Mouse (Mus musculus) CH12.LX (cell line): Measurements from ENCODE around the gene Tet2. TPM values are rescaled to one million over a fixed set of nuclear protein-coding genes. Genes with fewer than 3 reads are reported as not detected.

Experiments used
- DNase-seq: peaks from one replicate; pipeline ENCODE4 v3.0.0-alpha.2; 2013; ENCODE audit errors: extremely low read depth
- H3K27ac ChIP-seq: 2 replicates; pipeline ENCODE4 v1.5.1; 2012; ENCODE audit warnings: low read depth, mild to moderate bottlenecking, control low read depth, moderate library complexity; ENCODE audit not compliant: insufficient read depth
- H3K27me3 ChIP-seq: replicated peaks from 2 replicates; pipeline ENCODE3; 2012; ENCODE audit warnings: inconsistent platforms
- H3K36me3 ChIP-seq, 2 experiments: replicated peaks in 1 of 2; 2 replicates each; pipeline versions ENCODE3 to v1.6.1; 2012; ENCODE audit warnings: inconsistent platforms in 1 of 2, low read length in 1 of 2, mild to moderate bottlenecking in 1 of 2, mixed read lengths in 1 of 2, moderate library complexity in 1 of 2; ENCODE audit not compliant: control insufficient read depth in 1 of 2, insufficient read depth in 1 of 2
- H3K4me1 ChIP-seq, 2 experiments: 2 replicates each; pipeline ENCODE4 v1.6.1; 2012; ENCODE audit warnings: inconsistent platforms in 1 of 2, moderate library complexity in 1 of 2; ENCODE audit not compliant: insufficient read depth in 2 of 2, control insufficient read depth in 1 of 2
- H3K4me2 ChIP-seq: 2 replicates; pipeline ENCODE4 v1.6.1; 2012; ENCODE audit warnings: low read depth, mild to moderate bottlenecking, control low read depth; ENCODE audit not compliant: poor library complexity, insufficient read depth, severe bottlenecking
- H3K4me3 ChIP-seq, 3 experiments: fragments of 150-350 bp in 1 of 3; sonication (generic) in 1 of 3; replicated peaks in 1 of 3; 2 replicates each; pipeline versions ENCODE3 to v1.5.1; 2011 to 2012; ENCODE audit warnings: low read depth in 2 of 3, low read length in 2 of 3, mild to moderate bottlenecking in 2 of 3, moderate library complexity in 2 of 3, control low read depth in 1 of 3, improper control_type of control experiment in 1 of 3, inconsistent platforms in 1 of 3, mixed read lengths in 1 of 3; ENCODE audit not compliant: poor library complexity in 1 of 3
- H3K79me2 ChIP-seq: replicated peaks from 2 replicates; pipeline ENCODE4 v1.6.1; 2012; ENCODE audit warnings: mild to moderate bottlenecking, moderate library complexity; ENCODE audit not compliant: control insufficient read depth, poor library complexity, insufficient read depth, severe bottlenecking; ENCODE audit errors: extremely low read depth
- H3K9ac ChIP-seq: 2 replicates; pipeline ENCODE4 v1.6.1; 2012; ENCODE audit warnings: low read depth, mild to moderate bottlenecking, control low read depth, moderate library complexity; ENCODE audit not compliant: insufficient read depth
- H3K9me3 ChIP-seq: replicated peaks from 2 replicates; pipeline ENCODE3; 2012; ENCODE audit warnings: low read length, inconsistent platforms, mixed read lengths
- BHLHE40 ChIP-seq: IDR thresholded peaks from 2 replicates; pipeline ENCODE4 v1.6.1; 2011; ENCODE audit warnings: mild to moderate bottlenecking, low read depth, low read length, improper control_type of control experiment
- CHD2 ChIP-seq: IDR thresholded peaks from 2 replicates; pipeline ENCODE4 v1.6.1; 2011; ENCODE audit warnings: low read length, improper control_type of control experiment
- CTCF ChIP-seq, 2 experiments: IDR thresholded peaks in 1 of 2; conservative IDR thresholded peaks in 1 of 2; 2 replicates each; pipeline ENCODE4 v1.5.1; 2011 to 2012; ENCODE audit warnings: low read depth in 2 of 2, low read length in 2 of 2, improper control_type of control experiment in 1 of 2, inconsistent platforms in 1 of 2, mild to moderate bottlenecking in 1 of 2, moderate library complexity in 1 of 2
- E2F4 ChIP-seq: IDR thresholded peaks from 2 replicates; pipeline ENCODE4 v1.6.1; 2011; ENCODE audit warnings: low read depth, low read length, improper control_type of control experiment; ENCODE audit not compliant: insufficient replicate concordance
- ELF1 ChIP-seq: IDR thresholded peaks from 2 replicates; pipeline ENCODE4 v1.6.1; 2014; ENCODE audit warnings: low read depth, mild to moderate bottlenecking, inconsistent platforms, low read length, improper control_type of control experiment
- EP300 ChIP-seq: IDR thresholded peaks from 2 replicates; pipeline ENCODE4 v1.6.1; 2011; ENCODE audit warnings: low read length, improper control_type of control experiment
- ETS1 ChIP-seq: conservative IDR thresholded peaks from 2 replicates; pipeline ENCODE4 v1.6.1; 2012; ENCODE audit warnings: low read depth, mild to moderate bottlenecking, inconsistent platforms, low read length, improper control_type of control experiment, moderate library complexity
- GABPA ChIP-seq: IDR thresholded peaks from 2 replicates; pipeline ENCODE4 v1.6.1; 2012; ENCODE audit warnings: low read depth, low read length, improper control_type of control experiment, inconsistent platforms; ENCODE audit not compliant: insufficient replicate concordance
- IRF4 ChIP-seq: IDR thresholded peaks from 2 replicates; pipeline ENCODE4 v1.6.1; 2014; ENCODE audit warnings: low read depth, mild to moderate bottlenecking, inconsistent platforms, low read length, improper control_type of control experiment
- JUN ChIP-seq: IDR thresholded peaks from 2 replicates; pipeline ENCODE4 v1.6.1; 2011; ENCODE audit warnings: low read depth, mild to moderate bottlenecking, low read length, improper control_type of control experiment, moderate library complexity; ENCODE audit not compliant: insufficient read depth
- JUND ChIP-seq: conservative IDR thresholded peaks from 2 replicates; pipeline ENCODE4 v1.6.1; 2011; ENCODE audit warnings: low read depth, low read length, improper control_type of control experiment
- KAT2A ChIP-seq: IDR thresholded peaks from 2 replicates; pipeline ENCODE4 v1.6.1; 2012; ENCODE audit warnings: low read length, improper control_type of control experiment, inconsistent platforms; ENCODE audit not compliant: insufficient replicate concordance
- MAFK ChIP-seq: IDR thresholded peaks from 2 replicates; pipeline ENCODE4 v1.6.1; 2011; ENCODE audit warnings: low read length, improper control_type of control experiment; ENCODE audit not compliant: insufficient replicate concordance
- MAX ChIP-seq: IDR thresholded peaks from 2 replicates; pipeline ENCODE4 v1.6.1; 2011; ENCODE audit warnings: low read length, improper control_type of control experiment
- MXI1 ChIP-seq: IDR thresholded peaks from 2 replicates; pipeline ENCODE4 v1.6.1; 2011; ENCODE audit warnings: mild to moderate bottlenecking, low read depth, low read length, improper control_type of control experiment
- NELFE ChIP-seq: IDR thresholded peaks from 2 replicates; pipeline ENCODE4 v1.6.1; 2011; ENCODE audit warnings: low read depth, low read length, improper control_type of control experiment
- NRF1 ChIP-seq: IDR thresholded peaks from 2 replicates; pipeline ENCODE4 v1.6.1; 2014; ENCODE audit warnings: low read depth, mild to moderate bottlenecking, inconsistent platforms, low read length, improper control_type of control experiment, moderate library complexity
- PAX5 ChIP-seq: IDR thresholded peaks from 2 replicates; pipeline ENCODE4 v1.6.1; 2012; ENCODE audit warnings: low read length, inconsistent platforms, mixed read lengths
- POLR2A ChIP-seq: IDR thresholded peaks from 2 replicates; pipeline ENCODE4 v1.6.1; 2011; ENCODE audit warnings: low read depth, mild to moderate bottlenecking, improper control_type of control experiment, low read length
- POLR2AphosphoS2 ChIP-seq: IDR thresholded peaks from 2 replicates; pipeline ENCODE4 v1.6.1; 2011; ENCODE audit warnings: low read depth, low read length, improper control_type of control experiment
- RAD21 ChIP-seq: IDR thresholded peaks from 2 replicates; pipeline ENCODE4 v1.6.1; 2011; ENCODE audit warnings: low read depth, mild to moderate bottlenecking, low read length, improper control_type of control experiment, moderate library complexity
- RCOR1 ChIP-seq: conservative IDR thresholded peaks from 2 replicates; pipeline ENCODE4 v1.6.1; 2012; ENCODE audit warnings: low read depth, mild to moderate bottlenecking, inconsistent platforms, low read length, improper control_type of control experiment
- SIN3A ChIP-seq: IDR thresholded peaks from 2 replicates; pipeline ENCODE4 v1.6.1; 2012; ENCODE audit warnings: low read length, improper control_type of control experiment, inconsistent platforms
- SMC3 ChIP-seq: IDR thresholded peaks from 2 replicates; pipeline ENCODE4 v1.6.1; 2011; ENCODE audit warnings: low read depth, low read length, improper control_type of control experiment
- TCF12 ChIP-seq: IDR thresholded peaks from 2 replicates; pipeline ENCODE4 v1.6.1; 2014; ENCODE audit warnings: low read depth, mild to moderate bottlenecking, inconsistent platforms, low read length, improper control_type of control experiment
- UBTF ChIP-seq: IDR thresholded peaks from 2 replicates; pipeline ENCODE4 v1.6.1; 2012; ENCODE audit warnings: low read depth, mild to moderate bottlenecking, inconsistent platforms, low read length, improper control_type of control experiment, moderate library complexity
- USF1 ChIP-seq: IDR thresholded peaks from 2 replicates; pipeline ENCODE4 v1.6.1; 2014; ENCODE audit warnings: low read depth, mild to moderate bottlenecking, inconsistent platforms, low read length, improper control_type of control experiment
- USF2 ChIP-seq: conservative IDR thresholded peaks from 2 replicates; pipeline ENCODE4 v1.6.1; 2011; ENCODE audit warnings: low read depth, low read length, improper control_type of control experiment
- ZC3H11A ChIP-seq: IDR thresholded peaks from 2 replicates; pipeline ENCODE4 v1.6.1; 2012; ENCODE audit warnings: low read depth, mild to moderate bottlenecking, inconsistent platforms, low read length, improper control_type of control experiment
- ZKSCAN1 ChIP-seq: IDR thresholded peaks from 2 replicates; pipeline ENCODE4 v1.6.1; 2012; ENCODE audit warnings: low read depth, inconsistent platforms, low read length, improper control_type of control experiment, borderline replicate concordance
- ZMIZ1 ChIP-seq: IDR thresholded peaks from 2 replicates; pipeline ENCODE4 v1.6.1; 2012; ENCODE audit warnings: low read depth, mild to moderate bottlenecking, inconsistent platforms, low read length, improper control_type of control experiment
- ZNF384 ChIP-seq: IDR thresholded peaks from 2 replicates; pipeline ENCODE4 v1.6.1; 2012; ENCODE audit warnings: low read depth, low read length, improper control_type of control experiment, inconsistent platforms
- dilution Hi-C: fragments of 300-500 bp; cut with MboI; formaldehyde crosslinking; loops from 2 replicates; pipeline ENCODE4 v1.14.3; 2020; ENCODE audit warnings: low sequenced_read_pairs; ENCODE audit not compliant: extremely low pct_unique_long_range_greater_than_20kb, extremely low pct_ligation_motif_present
- in situ Hi-C: fragments of 300-500 bp; cut with MboI; formaldehyde crosslinking; loops from 3 replicates; pipeline ENCODE4 v1.14.3; 2019; ENCODE audit warnings: low sequenced_read_pairs, low pct_ligation_motif_present, low pct_unique_long_range_greater_than_20kb, mixed read lengths
- polyA plus RNA-seq: library from polyadenylated mRNA; unstranded; fragments of >175 nt; gene quantifications from 2 replicates; pipeline ENCODE4 v1.2.1, GENCODE M21; 2012; ENCODE audit warnings: low read depth; ENCODE audit not compliant: insufficient read length
- total RNA-seq, 2 experiments: library from RNA; depleted of rRNA; stranded (reverse); fragments of 300-350 nt in 1 of 2; fragments of >200 nt in 1 of 2; gene quantifications; 2 replicates each; pipeline ENCODE4 v1.2.3; 2012 to 2014

Tet2 gene
- total and polyA plus RNA-seq, 3 experiments: 38.5 to 78.5 (median 51.3) TPM

DNA sequence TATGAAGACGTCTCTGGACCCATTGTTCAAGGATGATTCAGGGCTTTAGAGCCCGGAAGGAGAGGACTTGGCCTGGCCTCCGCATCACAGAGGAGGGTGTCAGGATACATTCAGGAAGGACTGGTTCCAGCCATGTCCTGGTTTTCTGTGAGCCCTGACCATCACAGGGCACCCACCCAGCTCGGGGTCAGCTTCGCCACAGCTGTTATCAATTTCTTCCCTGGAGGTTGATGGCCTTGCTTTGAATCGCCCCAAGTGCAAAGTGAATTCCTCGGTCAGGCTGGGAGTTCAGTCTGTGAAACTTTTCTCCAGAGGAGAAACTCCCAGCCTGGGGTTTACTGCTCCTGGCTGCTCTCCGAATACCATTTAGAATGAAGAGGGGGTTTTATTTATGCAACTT, 91.0 kb downstream of the Tet2 start:
- Histone ChIP-seq H3K4me2 (no peak overlapping the region), H3K9me3 (peaks cover 4% of the 10 kb centered on the region), H3K4me1 (no peaks in the 10 kb centered on the region), H3K27ac (no peak overlapping the region), H3K79me2 (no peaks in the 10 kb centered on the region), H3K36me3 (no peaks in the 10 kb centered on the region), H3K27me3 (no peaks in the 10 kb centered on the region), H3K4me3 (no peak overlapping the region), H3K9ac (no peak overlapping the region)
- TF ChIP-seq PAX5: no peak
- TF ChIP-seq IRF4: no peak
- TF ChIP-seq MAFK: no peak
- TF ChIP-seq GABPA: no peak
- no peak for TF ChIP-seq ZC3H11A
- no peak for TF ChIP-seq MAX
- no peak for TF ChIP-seq RCOR1
- dilution Hi-C loops: no loop called here
- in situ Hi-C loops: no loop called here
- no peak for DNase-seq

DNA sequence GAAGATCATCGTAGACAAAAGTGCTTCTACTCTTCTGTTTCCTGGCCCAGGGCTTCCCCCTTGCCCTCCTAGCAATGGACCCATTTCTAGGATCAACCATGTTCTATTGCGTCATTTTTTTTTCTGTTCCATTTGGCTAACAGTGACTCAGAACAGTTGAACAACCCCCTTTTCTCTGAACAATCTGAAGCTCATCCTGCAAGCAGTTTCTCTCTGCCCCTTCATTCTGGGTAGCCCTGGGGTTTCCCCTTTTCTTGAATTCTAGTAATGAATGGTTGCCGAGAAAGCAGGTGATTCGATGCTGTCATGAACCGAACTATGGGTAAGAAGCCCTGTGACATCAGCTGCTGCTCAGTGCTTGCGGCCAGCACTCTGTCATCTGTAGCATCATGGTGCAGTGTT, 108.0 kb downstream of the Tet2 start:
- no peaks in the 10 kb centered on the region for H3K36me3 ChIP-seq
- H3K4me1 ChIP-seq: peaks cover 15 to 27% of the 10 kb centered on the region in 2 experiments
- no peak overlapping the region for H3K4me3 ChIP-seq
- in situ Hi-C loops (no loop called here), dilution Hi-C loops (no loop called here)
- peak; percentile 100 for DNase-seq
- H3K27ac ChIP-seq: peak overlapping the region; percentile 98
- H3K9me3 ChIP-seq: peaks cover 9% of the 10 kb centered on the region
- H3K9ac ChIP-seq: peak overlapping the region; percentile 61
- H3K4me2 ChIP-seq: peak overlapping the region; percentile 69
- H3K79me2 ChIP-seq: no peaks in the 10 kb centered on the region
- no peaks in the 10 kb centered on the region for H3K27me3 ChIP-seq
- TF ChIP-seq KAT2A: 0 out of 2 replicates have a peak, but pooled peaks have one; percentile 72
- TF ChIP-seq RAD21: peak; percentile 38
- peak; percentile 100 for TF ChIP-seq JUND
- TF ChIP-seq MAFK: peak; percentile 77
- peak; percentile 89 for TF ChIP-seq MXI1
- peak; percentile 43 for TF ChIP-seq USF1
- TF ChIP-seq UBTF: 0 out of 2 replicates have a peak, but pooled peaks have one; percentile 28
- TF ChIP-seq IRF4: peak; percentile 99
- peak; percentile 98 for TF ChIP-seq SIN3A
- no peak for TF ChIP-seq CTCF (conservative IDR thresholded peaks at IDR 0.05 in 1 of 2, IDR thresholded peaks at IDR 0.05 in 1 of 2; ENCODE audit: low read depth in 2 of 2, low read length in 2 of 2)
- TF ChIP-seq GABPA: peak; percentile 60
- no peak for TF ChIP-seq ZC3H11A
- TF ChIP-seq ZMIZ1: no peak
- TF ChIP-seq ZNF384: peak; percentile 95
- TF ChIP-seq USF2: peak; percentile 36; the same call in 1 of the 2 replicates
- peak; percentile 97 for TF ChIP-seq RCOR1
- TF ChIP-seq BHLHE40: peak; percentile 93
- peak; percentile 75; the same call in 1 of the 2 replicates for TF ChIP-seq E2F4
- peak; percentile 40 for TF ChIP-seq SMC3
- peak; percentile 95 for TF ChIP-seq CHD2
- TF ChIP-seq ELF1: peak; percentile 63
- TF ChIP-seq MAX: peak; percentile 90; the same call in 1 of the 2 replicates
- TF ChIP-seq ZKSCAN1: no peak
- TF ChIP-seq POLR2AphosphoS2: peak; percentile 66; the same call in 1 of the 2 replicates
- TF ChIP-seq POLR2A: peak; percentile 66
- peak; percentile 54 for TF ChIP-seq NRF1
- peak; percentile 81; the same call in 1 of the 2 replicates for TF ChIP-seq NELFE
- peak; percentile 100 for TF ChIP-seq ETS1
- TF ChIP-seq JUN: peak; percentile 99
- TF ChIP-seq PAX5: no peak
- TF ChIP-seq EP300: peak; percentile 99
- TF ChIP-seq TCF12: peak; percentile 98
